Mouse (Mus musculus) large intestine, adult 2 months (tissue): ENCODE data around the gene Msl2. TPM values are rescaled to one million over a fixed set of nuclear protein-coding genes. Genes with fewer than 3 reads are reported as not detected.

Source experiments
- DNase-seq: peaks from one replicate; pipeline ENCODE4 v3.0.0-alpha.2; 2012; ENCODE audit warnings: low read depth, low spot score
- WGBS: fragments of 180-500 bp; shearing (Covaris S2); methylation state at CpG from one replicate; pipeline ENCODE4 v1.1.7; 2018; 5-methylcytosine and 5-hydroxymethylcytosine counted together
- polyA plus RNA-seq: library from polyadenylated mRNA; depleted of rRNA; stranded (reverse); fragments of >200 nt; gene quantifications from 2 replicates; pipeline ENCODE4 v1.2.3, GENCODE M21; 2012; rRNA removed

The Msl2 gene
- polyA plus RNA-seq, 1 experiment, result 11.2 TPM

GRCm38 (mm10) chr9:101113317-101113716 is 39.4 kb downstream of the Msl2 start:
- WGBS, result 82% methylated on average over 4 of the region's 4 CpGs
- no peak for DNase-seq

GRCm38 (mm10) chr9:101114182-101114884 is 40.4 kb downstream of the Msl2 start:
- DNase-seq, result no peak
- WGBS, result 64% methylated on average over 8 of the region's 8 CpGs

DNA sequence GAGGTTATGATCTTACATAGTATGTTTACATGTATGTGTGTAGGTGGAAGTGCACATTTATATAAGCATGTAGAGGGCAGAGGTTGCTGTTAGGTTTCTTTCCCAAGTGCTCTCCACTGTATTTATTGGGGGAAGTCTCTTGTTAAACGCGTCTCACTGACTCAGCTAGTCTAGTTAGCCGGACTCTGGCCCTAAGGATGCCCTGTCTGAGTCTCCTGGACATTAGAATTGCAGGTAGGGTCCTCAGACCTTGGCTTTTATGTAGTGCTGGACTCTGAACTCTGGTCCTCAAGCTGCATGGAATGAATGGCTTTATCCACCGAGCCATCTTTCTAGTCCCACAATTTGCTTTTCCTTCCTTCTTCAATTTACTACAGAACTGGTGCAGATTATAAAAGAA is 69.7 kb downstream of the Msl2 start:
- no peak for DNase-seq
- WGBS, result 83% methylated on average over 4 of the region's 4 CpGs

GRCm38 (mm10) chr9:101152872-101153271 is 79.0 kb downstream of the Msl2 start:
- no peak for DNase-seq
- WGBS, result 55% methylated on average over 5 of the region's 5 CpGs

Other genes starting within 250 kb of the Msl2 start
- gene Pccb, start 39.2 kb upstream of the Msl2 start, polyA plus RNA-seq, result 71.8 and 99.1 TPM in 2 replicates
- gene Ppp2r3a, start 177.7 kb downstream of the Msl2 start, polyA plus RNA-seq, result 1.8 and 3.0 TPM in 2 replicates